Mouse (Mus musculus) hindbrain, embryonic 14.5 days (tissue): ENCODE results near the gene Enoph1. TPM values are rescaled to one million over a fixed set of nuclear protein-coding genes. Genes with fewer than 3 reads are reported as not detected.

Experiments used
- ATAC-seq: fragments of 200-750 bp; cut with Nextera tagmentation; 2 replicates; pipeline ENCODE4 v1.8.0; 2017; ENCODE audit warnings: moderate number of reproducible peaks, mild to moderate bottlenecking, moderate TSS enrichment, moderate library complexity; ENCODE audit not compliant: low FRiP score
- DNase-seq: peaks from one replicate; pipeline ENCODE4 v3.0.0-alpha.2; 2015; ENCODE audit warnings: low spot score
- H3K27ac ChIP-seq: fragments of 300-500 bp; sonication (generic); 2 replicates; pipeline ENCODE4 v1.5.1; 2014; ENCODE audit warnings: mild to moderate bottlenecking, moderate library complexity
- H3K27me3 ChIP-seq: fragments of 300-500 bp; sonication (generic); 2 replicates; pipeline ENCODE4 v1.6.1; 2014; ENCODE audit warnings: mild to moderate bottlenecking, low read length, mixed read lengths; ENCODE audit not compliant: control insufficient read depth, insufficient read depth
- H3K36me3 ChIP-seq: fragments of 300-500 bp; sonication (generic); replicated peaks from 2 replicates; pipeline ENCODE4 v1.6.1; 2014; ENCODE audit not compliant: control insufficient read depth, insufficient read depth
- H3K4me1 ChIP-seq: fragments of 300-500 bp; sonication (generic); replicated peaks from 2 replicates; pipeline ENCODE4 v1.6.1; 2014; ENCODE audit warnings: antibody characterized with exemption, low read length, mixed read lengths; ENCODE audit not compliant: control insufficient read depth, insufficient read depth
- H3K4me2 ChIP-seq: fragments of 300-500 bp; sonication (generic); replicated peaks from 2 replicates; pipeline ENCODE4 v1.6.1; 2014; ENCODE audit warnings: mild to moderate bottlenecking, moderate library complexity
- H3K4me3 ChIP-seq: fragments of 300-500 bp; sonication (generic); replicated peaks from 2 replicates; pipeline ENCODE4 v1.5.1; 2014; ENCODE audit warnings: mild to moderate bottlenecking, low read length
- H3K9ac ChIP-seq: fragments of 300-500 bp; sonication (generic); 2 replicates; pipeline ENCODE4 v1.6.1; 2014
- H3K9me3 ChIP-seq: fragments of 300-500 bp; sonication (generic); 2 replicates; pipeline ENCODE4 v1.6.1; 2016; ENCODE audit warnings: low read length; ENCODE audit not compliant: control insufficient read depth
- WGBS: fragments of 180-500 bp; shearing (Covaris S2); extraction: QIAGEN DNeasy Blood & Tissue Kit; methylation state at CpG from one replicate; pipeline ENCODE4 v1.1.7; 2014; 5-methylcytosine and 5-hydroxymethylcytosine counted together
- polyA plus RNA-seq: library from polyadenylated mRNA; unstranded; fragments of >200 nt; fragmentation: Nextera tagmentation; extraction: Ambion mirVana; gene quantifications from 2 replicates; pipeline ENCODE4 v1.2.1, GENCODE M21; 2014

Enoph1 gene
- polyA plus RNA-seq: 44.3 and 54.0 TPM in 2 replicates

DNA sequence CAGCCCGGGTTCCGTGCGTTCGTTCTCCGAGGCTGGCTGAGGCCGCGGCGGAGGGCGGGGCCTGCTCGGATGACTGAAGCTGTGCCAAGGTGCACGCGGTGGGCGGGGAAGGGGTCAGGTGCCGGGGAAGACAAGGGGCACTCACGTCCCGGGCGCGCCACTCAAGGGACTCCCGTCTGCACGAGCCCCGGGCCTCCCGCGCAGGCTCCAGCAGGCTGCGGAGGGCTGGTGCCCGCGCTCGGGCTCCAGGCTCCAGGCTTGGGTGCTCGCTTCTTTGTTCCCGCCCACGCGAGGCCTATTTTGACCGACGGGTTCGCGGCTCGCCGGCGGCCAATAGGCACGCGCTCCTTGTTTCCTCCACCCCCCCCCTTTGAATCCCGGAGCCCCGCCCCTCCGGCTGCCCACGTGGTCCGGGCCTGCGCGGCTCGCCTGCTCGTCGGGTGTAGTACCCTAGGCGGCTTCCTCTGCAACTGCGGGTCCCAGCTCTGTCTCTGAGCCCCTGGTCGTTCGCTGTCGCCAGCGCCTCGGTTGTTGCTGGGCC, at the start of gene Enoph1, which contains the start of gene Hnrnpdl:
TSS of gene Enoph1 (plus strand) at position 384 of the 541 bp plus-strand sequence.
TSS of gene Hnrnpdl (minus strand) at position 63 of the 541 bp plus-strand sequence.
- peak; percentile 90 for ATAC-seq

DNA sequence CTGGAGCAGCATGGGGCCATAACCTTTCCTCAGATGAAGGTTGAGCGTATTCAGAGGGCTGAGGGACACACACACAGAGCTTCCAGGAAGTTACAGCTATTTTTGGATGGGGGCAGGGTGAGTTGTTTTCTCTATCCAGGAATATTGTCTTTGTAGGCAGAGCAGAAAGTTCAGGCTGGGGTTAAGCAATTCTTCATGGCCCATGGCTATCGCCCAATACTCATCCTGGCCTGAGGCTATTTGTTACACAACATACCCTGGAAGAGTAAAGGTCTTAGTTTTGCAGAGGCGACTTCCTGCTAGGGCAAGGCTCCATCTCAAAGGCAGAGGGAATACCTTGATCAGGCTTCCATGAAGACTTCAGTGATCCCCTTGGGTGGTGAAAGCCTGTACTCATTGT, 45.6 kb upstream of the Enoph1 start:
- 85% methylated on average over 3 of the region's 3 CpGs for WGBS
- H3K27ac ChIP-seq: no peak overlapping the region
- ATAC-seq: no peak
- no peaks in the 10 kb centered on the region for H3K4me1 ChIP-seq
- H3K4me2 ChIP-seq: no peak overlapping the region
- H3K27me3 ChIP-seq: no peaks in the 10 kb centered on the region
- H3K9ac ChIP-seq: no peak overlapping the region
- H3K9me3 ChIP-seq: 0 out of 2 replicates have a peak, but pooled peaks cover 4% of the 10 kb centered on the region
- H3K36me3 ChIP-seq: no peaks in the 10 kb centered on the region
- no peak for DNase-seq
- no peak overlapping the region for H3K4me3 ChIP-seq

More for the DNA sequence above, at the start of gene Enoph1, which contains the start of gene Hnrnpdl:
- Histone ChIP-seq H3K9me3 (no peaks in the 10 kb centered on the region), H3K4me3 (peak within 1 kb of the TSS; percentile 74), H3K4me1 (peaks cover 47% of the 10 kb centered on the region), H3K4me2 (peak within 1 kb of the TSS; percentile 97), H3K27me3 (no peaks in the 10 kb centered on the region), H3K36me3 (peaks cover 26% of the 10 kb centered on the region), H3K9ac (peak within 1 kb of the TSS; percentile 98), H3K27ac (peak within 1 kb of the TSS; percentile 99)
- WGBS: under 1% methylated on average over 53 of the region's 57 CpGs
- peak; percentile 94 for DNase-seq

DNA sequence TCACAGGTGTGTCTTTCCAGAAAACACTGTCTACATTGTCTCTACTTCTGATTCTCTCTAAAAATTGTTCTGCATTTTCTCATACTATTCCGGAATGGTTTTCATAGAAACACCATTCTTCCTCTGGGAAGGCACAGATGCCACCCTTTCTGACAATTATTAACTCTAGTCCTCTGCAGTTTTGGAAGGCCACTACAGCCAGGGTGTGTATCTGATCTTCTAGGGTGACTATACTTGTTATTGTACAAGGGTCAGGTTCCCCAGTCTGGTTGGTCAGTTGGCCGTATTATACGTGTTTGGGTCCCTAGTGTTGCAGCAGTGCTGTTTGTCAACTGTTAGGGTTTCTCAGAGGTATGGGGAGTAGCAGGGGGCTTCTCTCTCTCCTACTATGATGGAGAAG, 45.1 kb upstream of the Enoph1 start:
- DNase-seq (no peak), ATAC-seq (no peak)
- no peak overlapping the region for H3K4me3 ChIP-seq
- H3K4me2 ChIP-seq: no peak overlapping the region
- no peaks in the 10 kb centered on the region for H3K4me1 ChIP-seq
- no peak overlapping the region for H3K27ac ChIP-seq
- H3K27me3 ChIP-seq: no peaks in the 10 kb centered on the region
- no peak overlapping the region for H3K9ac ChIP-seq
- H3K36me3 ChIP-seq: no peaks in the 10 kb centered on the region
- H3K9me3 ChIP-seq: 0 out of 2 replicates have a peak, but pooled peaks cover 4% of the 10 kb centered on the region
- WGBS: 92% methylated on average over 3 of the region's 3 CpGs

DNA sequence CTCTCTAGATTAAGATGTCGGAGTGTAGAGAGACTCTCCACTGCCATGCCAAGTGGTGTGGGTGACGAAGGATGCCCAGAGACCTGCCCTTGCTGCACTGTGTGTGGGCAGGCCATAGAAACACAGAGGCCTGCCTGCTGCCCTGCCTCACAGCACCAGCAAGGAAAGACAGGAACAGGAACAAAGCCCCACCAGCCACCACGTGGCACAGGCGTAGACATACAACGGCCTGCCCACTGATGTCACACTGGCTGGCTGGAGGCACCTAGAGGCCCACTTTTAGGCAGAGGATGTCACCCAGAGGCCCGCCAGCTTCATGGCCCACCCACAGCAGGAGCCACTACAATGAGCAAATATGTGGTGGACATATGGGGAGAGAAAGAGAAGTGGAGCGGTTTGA, 39.7 kb upstream of the Enoph1 start:
- no peak overlapping the region for H3K4me2 ChIP-seq
- no peak for ATAC-seq

DNA sequence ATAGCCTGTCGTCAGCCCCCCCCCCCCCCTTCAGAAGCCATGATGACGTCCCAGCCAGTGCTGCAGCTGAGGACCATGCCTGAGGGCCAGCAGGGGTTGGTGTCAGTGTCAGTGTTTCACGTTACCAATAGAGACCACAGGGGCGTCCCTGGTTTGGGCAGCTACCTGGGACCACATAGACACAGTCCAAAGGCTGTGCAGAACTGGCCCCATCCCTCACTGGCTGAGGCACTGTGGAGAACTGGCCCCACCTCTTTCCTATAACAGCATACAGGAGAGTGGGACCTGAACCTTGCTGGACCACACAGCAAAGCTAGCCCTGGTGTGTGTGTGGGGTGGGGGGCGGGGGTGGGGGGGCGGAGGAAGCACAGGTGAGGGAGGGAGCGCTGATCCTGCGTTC, 39.3 kb upstream of the Enoph1 start:
- Histone ChIP-seq H3K4me1 (no peaks in the 10 kb centered on the region), H3K27ac (no peak overlapping the region), H3K9me3 (0 out of 2 replicates have a peak, but pooled peaks cover 4% of the 10 kb centered on the region), H3K36me3 (no peaks in the 10 kb centered on the region), H3K27me3 (no peaks in the 10 kb centered on the region), H3K4me2 (no peak overlapping the region), H3K4me3 (no peak overlapping the region), H3K9ac (no peak overlapping the region)
- ATAC-seq: no peak
- WGBS: 46% methylated on average over 7 of the region's 8 CpGs
- DNase-seq: no peak

More for the DNA sequence above, 39.7 kb upstream of the Enoph1 start:
- Histone ChIP-seq H3K9me3 (0 out of 2 replicates have a peak, but pooled peaks cover 4% of the 10 kb centered on the region), H3K27me3 (no peaks in the 10 kb centered on the region), H3K36me3 (no peaks in the 10 kb centered on the region), H3K27ac (no peak overlapping the region), H3K4me1 (no peaks in the 10 kb centered on the region), H3K4me3 (no peak overlapping the region), H3K9ac (no peak overlapping the region)
- no peak for DNase-seq
- WGBS: 81% methylated on average over 7 of the region's 7 CpGs

DNA sequence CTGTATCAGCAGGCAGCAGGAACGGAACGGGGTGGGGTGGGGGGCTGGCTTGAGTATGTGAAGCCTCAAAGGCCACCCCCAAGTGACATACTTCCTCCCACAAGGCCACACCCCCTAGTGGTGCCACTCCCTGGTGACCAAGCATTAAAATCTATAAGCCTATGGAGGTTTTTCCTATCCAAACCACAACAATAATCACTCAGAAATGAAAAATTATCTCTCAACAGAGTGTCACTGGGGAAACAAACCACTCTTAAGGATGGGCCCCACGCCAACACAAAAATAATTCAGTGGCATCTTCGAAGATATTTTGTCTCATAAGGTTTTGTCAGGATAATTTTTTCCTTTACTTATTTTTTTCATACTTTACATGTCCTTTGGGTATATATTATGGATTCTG, 35.9 kb upstream of the Enoph1 start:
- Histone ChIP-seq H3K36me3 (no peaks in the 10 kb centered on the region), H3K27ac (no peak overlapping the region), H3K9me3 (no peaks in the 10 kb centered on the region), H3K4me3 (no peak overlapping the region), H3K4me2 (no peak overlapping the region), H3K27me3 (no peaks in the 10 kb centered on the region), H3K4me1 (no peaks in the 10 kb centered on the region), H3K9ac (no peak overlapping the region)
- ATAC-seq (no peak), DNase-seq (no peak)
- 82% methylated on average over 4 of the region's 4 CpGs for WGBS

DNA sequence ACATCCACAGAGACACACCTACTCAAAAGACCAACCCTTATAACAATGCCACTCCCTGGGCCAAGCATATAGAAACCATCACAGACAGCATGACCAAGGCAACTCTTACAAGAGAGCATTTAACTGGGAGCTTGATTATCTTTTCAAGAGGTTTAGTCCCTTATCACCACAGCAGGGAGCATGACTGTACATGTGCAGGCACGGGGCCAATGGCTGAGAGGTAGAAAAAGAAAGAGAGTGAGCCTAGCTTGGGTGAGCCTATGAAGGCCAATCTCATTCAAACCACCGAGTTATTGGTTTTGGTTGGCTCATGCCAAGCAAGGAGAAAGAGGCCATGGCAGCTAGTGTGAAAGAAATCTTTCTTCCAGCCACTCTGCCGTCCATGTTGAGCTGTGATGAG, 34.4 kb upstream of the Enoph1 start:
- no peak for DNase-seq
- H3K27ac ChIP-seq: no peak overlapping the region
- H3K4me1 ChIP-seq: no peaks in the 10 kb centered on the region
- H3K9ac ChIP-seq: no peak overlapping the region
- no peak overlapping the region for H3K4me2 ChIP-seq
- no peak for ATAC-seq
- H3K36me3 ChIP-seq: no peaks in the 10 kb centered on the region
- WGBS: 70% methylated on average over 3 of the region's 3 CpGs
- no peaks in the 10 kb centered on the region for H3K27me3 ChIP-seq
- no peaks in the 10 kb centered on the region for H3K9me3 ChIP-seq
- no peak overlapping the region for H3K4me3 ChIP-seq

DNA sequence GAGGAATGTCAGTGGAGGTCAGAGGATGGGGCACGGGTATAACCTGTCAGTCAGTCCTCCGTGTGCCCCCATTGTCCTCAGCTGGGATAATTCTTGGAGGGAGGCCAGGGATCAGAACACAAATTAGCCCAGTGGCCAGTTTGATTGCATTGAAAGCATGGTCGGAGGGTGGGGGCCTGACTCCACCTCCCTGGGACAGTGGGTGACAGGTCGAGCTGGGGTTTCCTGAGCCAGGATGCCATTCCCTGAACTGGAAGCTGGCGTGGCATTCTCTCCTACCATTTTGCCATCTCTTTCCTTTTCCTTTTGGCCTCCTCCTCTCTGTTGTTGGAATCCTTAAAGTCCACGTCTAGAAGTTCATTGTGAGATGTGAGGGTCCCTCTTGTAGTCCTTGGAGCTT, 33.9 kb upstream of the Enoph1 start:
- Histone ChIP-seq H3K36me3 (no peaks in the 10 kb centered on the region), H3K27ac (no peak overlapping the region), H3K9me3 (no peaks in the 10 kb centered on the region), H3K4me2 (no peak overlapping the region), H3K4me3 (no peak overlapping the region), H3K27me3 (no peaks in the 10 kb centered on the region), H3K4me1 (no peaks in the 10 kb centered on the region), H3K9ac (no peak overlapping the region)
- DNase-seq: no peak
- ATAC-seq: no peak
- 76% methylated on average over 6 of the region's 6 CpGs for WGBS

DNA sequence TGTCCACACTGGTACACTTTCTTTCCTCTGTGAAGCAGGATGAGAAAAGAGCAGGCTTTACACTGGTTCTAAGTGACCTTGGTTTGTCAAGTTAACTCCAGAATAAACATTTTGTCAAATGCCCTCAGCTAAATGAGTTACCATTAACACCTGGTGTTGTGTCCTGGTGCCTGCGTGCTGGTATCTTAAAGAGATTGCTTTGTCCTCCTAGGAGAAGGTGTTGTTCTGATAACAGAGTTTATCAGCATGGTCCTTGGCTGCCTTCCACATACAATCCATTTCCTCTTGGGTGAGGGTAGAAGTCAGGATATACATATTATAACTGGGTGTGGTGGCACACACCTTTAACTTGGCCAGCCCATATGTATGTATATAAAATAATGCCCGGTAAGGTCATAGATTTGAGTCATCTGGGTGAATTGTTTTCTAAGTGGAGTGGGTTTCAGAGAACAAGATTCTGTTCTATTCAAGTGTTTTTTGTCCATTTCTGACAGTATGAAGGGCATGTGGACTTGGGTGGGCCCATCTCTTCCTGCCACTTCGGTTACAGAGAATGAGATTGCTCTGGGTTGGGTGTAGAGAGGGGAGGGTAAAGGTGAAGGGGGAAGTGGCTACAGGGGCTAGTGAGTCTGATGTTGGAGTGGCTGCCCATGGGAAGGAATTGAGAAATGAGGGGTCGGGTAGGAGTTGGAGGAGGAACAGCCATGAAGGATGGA, 33.3 kb upstream of the Enoph1 start:
- Histone ChIP-seq H3K4me1 (no peaks in the 10 kb centered on the region), H3K9me3 (no peaks in the 10 kb centered on the region), H3K4me3 (no peak overlapping the region), H3K36me3 (no peaks in the 10 kb centered on the region), H3K27ac (no peak overlapping the region), H3K9ac (no peak overlapping the region), H3K27me3 (no peaks in the 10 kb centered on the region), H3K4me2 (no peak overlapping the region)
- WGBS: 88% methylated on average over 4 of the region's 4 CpGs
- no peak for DNase-seq
- ATAC-seq: no peak
